In genomic region chr8:84044103-84044502, GRCm38 (mm10) we compare ENCODE assay signal across 22 mouse cellular contexts. TPM values are rescaled to one million over a fixed set of nuclear protein-coding genes. Genes with fewer than 3 reads are reported as not detected.
A peak's percentile ranks its signal among the peaks of the same experiment; 100 is the strongest.
DNase-seq lines count a peak whose midpoint lies in the region; ATAC-seq and TF ChIP-seq lines count a peak whose summit lies in the region.
"Had no signal": no experiment of that assay in that cellular context is flagged by ENCODE, and none has a peak within 500 bp of the region (broad histone marks: within the 10 kb centered on the region; RNA-seq: fewer than 3 reads in every experiment).

No protein-coding gene starts in this region.

- no peaks in the 10 kb centered on the region for H3K36me3 ChIP-seq in forebrain, embryonic 11.5 days (ENCODE audit: control insufficient read depth, insufficient read depth, low read length)
- no peaks in the 10 kb centered on the region for H3K36me3 ChIP-seq in forebrain, embryonic 15.5 days
- no peaks in the 10 kb centered on the region for H3K36me3 ChIP-seq in intestine, postnatal 0 days (ENCODE audit: control insufficient read depth, insufficient read depth)
- no peaks in the 10 kb centered on the region for H3K36me3 ChIP-seq in intestine, embryonic 15.5 days
- no peaks in the 10 kb centered on the region for H3K36me3 ChIP-seq in midbrain, postnatal 0 days (ENCODE audit: insufficient read depth, low read length)
- H3K36me3 ChIP-seq in midbrain, embryonic 16.5 days (ENCODE audit: control insufficient read depth, insufficient read depth, low read length) = no peaks in the 10 kb centered on the region
- H3K36me3 ChIP-seq: G1E had no signal

- no peak overlapping the region for H3K27ac ChIP-seq in forebrain, embryonic 11.5 days (ENCODE audit: low read depth, low read length)
- no peak overlapping the region for H3K27ac ChIP-seq in forebrain, embryonic 15.5 days (replicated peaks)
- H3K27ac ChIP-seq in intestine, postnatal 0 days (ENCODE audit: low read depth, low read length) = no peak overlapping the region
- H3K27ac ChIP-seq in intestine, embryonic 15.5 days = no peak overlapping the region
- H3K27ac ChIP-seq in midbrain, postnatal 0 days (ENCODE audit: low read depth, low read length) = no peak overlapping the region
- no peak overlapping the region for H3K27ac ChIP-seq in midbrain, embryonic 16.5 days (ENCODE audit: low read length)
- H3K27ac ChIP-seq in cerebellum, adult 2 months (ENCODE audit: insufficient read depth, low read length) = no peak overlapping the region

- H3K4me2 ChIP-seq in forebrain, embryonic 11.5 days (ENCODE audit: low read depth, low read length, severe bottlenecking) = no peak overlapping the region
- no peak overlapping the region for H3K4me2 ChIP-seq in forebrain, embryonic 15.5 days (replicated peaks)
- H3K4me2 ChIP-seq in intestine, postnatal 0 days (replicated peaks; ENCODE audit: low read depth) = no peak overlapping the region
- no peak overlapping the region for H3K4me2 ChIP-seq in intestine, embryonic 15.5 days (replicated peaks)
- no peak overlapping the region for H3K4me2 ChIP-seq in midbrain, postnatal 0 days (ENCODE audit: low read depth, low read length, poor library complexity, severe bottlenecking)
- H3K4me2 ChIP-seq in midbrain, embryonic 16.5 days (ENCODE audit: low read length) = no peak overlapping the region

- 1% methylated on average over 7 of the region's 7 CpGs for WGBS in forebrain, embryonic 11.5 days
- WGBS in forebrain, embryonic 15.5 days = 2% methylated on average over 7 of the region's 7 CpGs
- WGBS in intestine, postnatal 0 days = 28% methylated on average over 7 of the region's 7 CpGs
- WGBS in intestine, embryonic 15.5 days = 15% methylated on average over 7 of the region's 7 CpGs
- 11% methylated on average over 7 of the region's 7 CpGs for WGBS in midbrain, postnatal 0 days
- 8% methylated on average over 7 of the region's 7 CpGs for WGBS in midbrain, embryonic 16.5 days
- 42% methylated on average over 7 of the region's 7 CpGs for WGBS in cerebellum, adult 2 months

- no peak overlapping the region for H3K9ac ChIP-seq in forebrain, embryonic 11.5 days (ENCODE audit: low read length)
- no peak overlapping the region for H3K9ac ChIP-seq in forebrain, embryonic 15.5 days (replicated peaks)
- no peak overlapping the region for H3K9ac ChIP-seq in intestine, postnatal 0 days (ENCODE audit: low read depth, low read length)
- no peak overlapping the region for H3K9ac ChIP-seq in intestine, embryonic 15.5 days
- H3K9ac ChIP-seq in midbrain, postnatal 0 days (replicated peaks; ENCODE audit: low read length, poor library complexity, severe bottlenecking) = no peak overlapping the region
- H3K9ac ChIP-seq in midbrain, embryonic 16.5 days (ENCODE audit: low read depth, low read length) = no peak overlapping the region

- TF ChIP-seq CTCF in intestine, postnatal 0 days (IDR thresholded peaks at IDR 0.05; ENCODE audit: low read depth) = peak; percentile 29; the same call in 1 of the 2 replicates
- peak; percentile 26; the same call in 1 of the 2 replicates for TF ChIP-seq CTCF in midbrain, postnatal 0 days (IDR thresholded peaks at IDR 0.05)
- TF ChIP-seq CTCF in cerebellum, adult 2 months (IDR thresholded peaks at IDR 0.05; ENCODE audit: borderline replicate concordance, insufficient read depth, low read depth, low read length) = no peak

- no peak for TF ChIP-seq POLR2A in cerebellum, adult 2 months (IDR thresholded peaks at IDR 0.05; ENCODE audit: borderline replicate concordance, insufficient read depth, low read length)

- peak; percentile 44 for DNase-seq in forebrain, embryonic 11.5 days (ENCODE audit: low spot score)
- DNase-seq in midbrain, postnatal 0 days (ENCODE audit: low spot score) = no peak
- no peak for DNase-seq in cerebellum, adult 2 months
- DNase-seq: adrenal gland, adult 8-10 months; cerebellum, adult 8-10 months; lung, postnatal 14 days; right cerebral cortex, adult 18-20 months; thymus, postnatal 14 days had no signal

- ATAC-seq in forebrain, embryonic 11.5 days (replicated peaks; ENCODE audit: low FRiP score) = no peak
- no peak for ATAC-seq in forebrain, embryonic 15.5 days (replicated peaks)
- no peak for ATAC-seq in intestine, postnatal 0 days
- ATAC-seq in intestine, embryonic 15.5 days = no peak
- no peak for ATAC-seq in midbrain, postnatal 0 days (ENCODE audit: low FRiP score)
- no peak for ATAC-seq in midbrain, embryonic 16.5 days
- ATAC-seq: inflammation-experienced regulatory T-cells, adult 6 months had no signal

- no peak overlapping the region for H3K4me3 ChIP-seq in forebrain, embryonic 11.5 days (ENCODE audit: low read depth, low read length)
- H3K4me3 ChIP-seq in forebrain, embryonic 15.5 days = no peak overlapping the region
- no peak overlapping the region for H3K4me3 ChIP-seq in intestine, postnatal 0 days (ENCODE audit: low read depth, low read length)
- no peak overlapping the region for H3K4me3 ChIP-seq in intestine, embryonic 15.5 days (replicated peaks)
- H3K4me3 ChIP-seq in midbrain, postnatal 0 days (ENCODE audit: low read depth, low read length) = no peak overlapping the region
- no peak overlapping the region for H3K4me3 ChIP-seq in midbrain, embryonic 16.5 days (ENCODE audit: low read depth, low read length)
- H3K4me3 ChIP-seq in cerebellum, adult 2 months (replicated peaks; ENCODE audit: insufficient read depth, low read depth, low read length) = no peak overlapping the region
- H3K4me3 ChIP-seq: erythroblast, embryonic 14.5 days; myocyte had no signal

- 0 out of 2 replicates have a peak, but pooled peaks cover 8% of the 10 kb centered on the region for H3K4me1 ChIP-seq in forebrain, embryonic 11.5 days (replicated peaks; ENCODE audit: control insufficient read depth, insufficient read depth, low read length)
- peaks cover 17% of the 10 kb centered on the region for H3K4me1 ChIP-seq in forebrain, embryonic 15.5 days
- H3K4me1 ChIP-seq in intestine, postnatal 0 days (replicated peaks; ENCODE audit: control insufficient read depth, insufficient read depth, low read length) = no peaks in the 10 kb centered on the region
- H3K4me1 ChIP-seq in intestine, embryonic 15.5 days (replicated peaks) = peaks cover 9% of the 10 kb centered on the region; the same call in 1 of the 2 replicates
- peaks cover 4% of the 10 kb centered on the region; the same call in 1 of the 2 replicates for H3K4me1 ChIP-seq in midbrain, postnatal 0 days (ENCODE audit: insufficient read depth, low read length)
- H3K4me1 ChIP-seq in midbrain, embryonic 16.5 days (ENCODE audit: control insufficient read depth, insufficient read depth, low read length) = peaks cover 6% of the 10 kb centered on the region; the same call in 1 of the 2 replicates
- no peaks in the 10 kb centered on the region for H3K4me1 ChIP-seq in cerebellum, adult 2 months (ENCODE audit: control insufficient read depth, insufficient read depth, low read length)

- H3K9me3 ChIP-seq in forebrain, embryonic 11.5 days (ENCODE audit: control insufficient read depth, low read length) = no peaks in the 10 kb centered on the region
- no peaks in the 10 kb centered on the region for H3K9me3 ChIP-seq in forebrain, embryonic 15.5 days
- no peaks in the 10 kb centered on the region for H3K9me3 ChIP-seq in intestine, postnatal 0 days (ENCODE audit: control insufficient read depth)
- H3K9me3 ChIP-seq in intestine, embryonic 15.5 days = no peaks in the 10 kb centered on the region
- no peaks in the 10 kb centered on the region for H3K9me3 ChIP-seq in midbrain, postnatal 0 days (ENCODE audit: low read length)
- H3K9me3 ChIP-seq in midbrain, embryonic 16.5 days (replicated peaks; ENCODE audit: control insufficient read depth, low read length, poor library complexity, severe bottlenecking) = no peaks in the 10 kb centered on the region

- peaks cover 40% of the 10 kb centered on the region for H3K27me3 ChIP-seq in forebrain, embryonic 11.5 days (ENCODE audit: control insufficient read depth, insufficient read depth, low read length)
- H3K27me3 ChIP-seq in forebrain, embryonic 15.5 days = peaks cover 50% of the 10 kb centered on the region
- peaks cover 31% of the 10 kb centered on the region for H3K27me3 ChIP-seq in intestine, postnatal 0 days (replicated peaks; ENCODE audit: control insufficient read depth, insufficient read depth, low read length)
- peaks cover 38% of the 10 kb centered on the region for H3K27me3 ChIP-seq in intestine, embryonic 15.5 days (replicated peaks)
- peaks cover 45% of the 10 kb centered on the region for H3K27me3 ChIP-seq in midbrain, postnatal 0 days (ENCODE audit: insufficient read depth, low read length)
- H3K27me3 ChIP-seq in midbrain, embryonic 16.5 days (ENCODE audit: control insufficient read depth, insufficient read depth, low read depth, low read length) = peaks cover 42% of the 10 kb centered on the region
- no peaks in the 10 kb centered on the region for H3K27me3 ChIP-seq in cerebellum, adult 2 months (ENCODE audit: control insufficient read depth, insufficient read depth, low read length)

RNA-seq across cellular contexts. Expression of gene Rln3, which starts 0.7 kb away (rescaled TPM):
- not detected in 2 replicates for polyA plus RNA-seq in forebrain, embryonic 11.5 days (2014; fragmentation: Nextera tagmentation; extraction: Ambion mirVana)
- not detected in 2 replicates for polyA plus RNA-seq in forebrain, embryonic 15.5 days (2015; fragmentation: Nextera tagmentation; extraction: Ambion mirVana)
- 0.42 TPM in 1 of 2 replicates, not detected in the other for polyA plus RNA-seq in intestine, postnatal 0 days (2015; fragmentation: Nextera tagmentation; extraction: Ambion mirVana)
- polyA plus RNA-seq in intestine, embryonic 15.5 days (2015; fragmentation: Nextera tagmentation; extraction: Ambion mirVana) = 0.28 and 0.31 TPM in 2 replicates
- 2.3 and 2.7 TPM in 2 replicates for total RNA-seq in midbrain, postnatal 0 days (2014; rRNA removed)
- polyA plus RNA-seq in midbrain, postnatal 0 days (2015; fragmentation: Nextera tagmentation; extraction: Ambion mirVana) = 1.3 and 2.3 TPM in 2 replicates
- polyA plus RNA-seq in midbrain, embryonic 16.5 days (2015; fragmentation: Nextera tagmentation; extraction: Ambion mirVana) = 0.72 and 1.9 TPM in 2 replicates
- polyA plus RNA-seq in cerebellum, adult 2 months (2012; rRNA removed) = 2.6 and 7.4 TPM in 2 replicates
- total RNA-seq: adrenal gland, adult 8-10 months; G1E; gastrocnemius, postnatal 4 days; heart, postnatal 25 days; layer of hippocampus, postnatal 25 days; left cerebral cortex, postnatal 25 days; liver, adult 2 months had no signal
- polyA plus RNA-seq: erythroblast, embryonic 14.5 days; G1E; liver, adult 2 months; myocyte had no signal

RNA-seq across cellular contexts. Expression of gene Il27ra, which starts 1.7 kb away (rescaled TPM):
- polyA plus RNA-seq in forebrain, embryonic 11.5 days (2014; fragmentation: Nextera tagmentation; extraction: Ambion mirVana) = 0.19 and 0.24 TPM in 2 replicates
- 0.41 and 0.68 TPM in 2 replicates for polyA plus RNA-seq in forebrain, embryonic 15.5 days (2015; fragmentation: Nextera tagmentation; extraction: Ambion mirVana)
- polyA plus RNA-seq in intestine, postnatal 0 days (2015; fragmentation: Nextera tagmentation; extraction: Ambion mirVana) = 0.29 and 0.31 TPM in 2 replicates
- 1.3 and 1.5 TPM in 2 replicates for polyA plus RNA-seq in intestine, embryonic 15.5 days (2015; fragmentation: Nextera tagmentation; extraction: Ambion mirVana)
- 0.71 and 1.1 TPM in 2 replicates for total RNA-seq in midbrain, postnatal 0 days (2014; rRNA removed)
- 0.21 and 0.29 TPM in 2 replicates for polyA plus RNA-seq in midbrain, postnatal 0 days (2015; fragmentation: Nextera tagmentation; extraction: Ambion mirVana)
- 0.26 and 0.47 TPM in 2 replicates for polyA plus RNA-seq in midbrain, embryonic 16.5 days (2015; fragmentation: Nextera tagmentation; extraction: Ambion mirVana)
- polyA plus RNA-seq in cerebellum, adult 2 months (2012; rRNA removed) = 0.17 and 0.21 TPM in 2 replicates
- total RNA-seq: G1E had no signal
- polyA plus RNA-seq: G1E had no signal

RNA-seq across cellular contexts. Expression of gene Gm10643, which starts 20.8 kb away (rescaled TPM):
- 1.4 and 1.6 TPM in 2 replicates for polyA plus RNA-seq in forebrain, embryonic 11.5 days (2014; fragmentation: Nextera tagmentation; extraction: Ambion mirVana)
- 1.2 and 1.3 TPM in 2 replicates for polyA plus RNA-seq in forebrain, embryonic 15.5 days (2015; fragmentation: Nextera tagmentation; extraction: Ambion mirVana)
- 1.0 and 1.1 TPM in 2 replicates for polyA plus RNA-seq in intestine, postnatal 0 days (2015; fragmentation: Nextera tagmentation; extraction: Ambion mirVana)
- 0.92 and 1.3 TPM in 2 replicates for polyA plus RNA-seq in intestine, embryonic 15.5 days (2015; fragmentation: Nextera tagmentation; extraction: Ambion mirVana)
- total RNA-seq in midbrain, postnatal 0 days (2014; rRNA removed) = 2.2 and 3.0 TPM in 2 replicates
- 1.6 and 1.7 TPM in 2 replicates for polyA plus RNA-seq in midbrain, postnatal 0 days (2015; fragmentation: Nextera tagmentation; extraction: Ambion mirVana)
- 1.2 and 1.5 TPM in 2 replicates for polyA plus RNA-seq in midbrain, embryonic 16.5 days (2015; fragmentation: Nextera tagmentation; extraction: Ambion mirVana)
- polyA plus RNA-seq in cerebellum, adult 2 months (2012; rRNA removed) = 2.0 and 2.1 TPM in 2 replicates
- polyA plus RNA-seq: erythroblast, embryonic 14.5 days; liver, adult 2 months had no signal

RNA-seq across cellular contexts. Expression of gene Rfx1, which starts 22.5 kb away (rescaled TPM):
- 11.0 and 11.5 TPM in 2 replicates for polyA plus RNA-seq in forebrain, embryonic 11.5 days (2014; fragmentation: Nextera tagmentation; extraction: Ambion mirVana)
- polyA plus RNA-seq in forebrain, embryonic 15.5 days (2015; fragmentation: Nextera tagmentation; extraction: Ambion mirVana) = 9.1 and 9.5 TPM in 2 replicates
- 3.1 and 3.3 TPM in 2 replicates for polyA plus RNA-seq in intestine, postnatal 0 days (2015; fragmentation: Nextera tagmentation; extraction: Ambion mirVana)
- 7.3 and 7.9 TPM in 2 replicates for polyA plus RNA-seq in intestine, embryonic 15.5 days (2015; fragmentation: Nextera tagmentation; extraction: Ambion mirVana)
- 28.4 and 31.7 TPM in 2 replicates for total RNA-seq in midbrain, postnatal 0 days (2014; rRNA removed)
- polyA plus RNA-seq in midbrain, postnatal 0 days (2015; fragmentation: Nextera tagmentation; extraction: Ambion mirVana) = 7.2 and 8.8 TPM in 2 replicates
- 11.3 and 11.7 TPM in 2 replicates for polyA plus RNA-seq in midbrain, embryonic 16.5 days (2015; fragmentation: Nextera tagmentation; extraction: Ambion mirVana)
- polyA plus RNA-seq in cerebellum, adult 2 months (2012; rRNA removed) = 27.2 and 27.8 TPM in 2 replicates

RNA-seq across cellular contexts. Expression of gene Palm3, which starts 22.8 kb away (rescaled TPM):
- polyA plus RNA-seq in forebrain, embryonic 11.5 days (2014; fragmentation: Nextera tagmentation; extraction: Ambion mirVana) = 2.5 and 4.4 TPM in 2 replicates
- polyA plus RNA-seq in forebrain, embryonic 15.5 days (2015; fragmentation: Nextera tagmentation; extraction: Ambion mirVana) = 0.94 and 2.6 TPM in 2 replicates
- polyA plus RNA-seq in intestine, postnatal 0 days (2015; fragmentation: Nextera tagmentation; extraction: Ambion mirVana) = 0.30 and 0.39 TPM in 2 replicates
- 8.9 and 9.4 TPM in 2 replicates for polyA plus RNA-seq in intestine, embryonic 15.5 days (2015; fragmentation: Nextera tagmentation; extraction: Ambion mirVana)
- 5.1 and 8.0 TPM in 2 replicates for total RNA-seq in midbrain, postnatal 0 days (2014; rRNA removed)
- polyA plus RNA-seq in midbrain, postnatal 0 days (2015; fragmentation: Nextera tagmentation; extraction: Ambion mirVana) = 4.4 and 4.9 TPM in 2 replicates
- 2.8 and 4.7 TPM in 2 replicates for polyA plus RNA-seq in midbrain, embryonic 16.5 days (2015; fragmentation: Nextera tagmentation; extraction: Ambion mirVana)
- 2.8 and 4.1 TPM in 2 replicates for polyA plus RNA-seq in cerebellum, adult 2 months (2012; rRNA removed)
- total RNA-seq: G1E; liver, adult 2 months had no signal
- polyA plus RNA-seq: erythroblast, embryonic 14.5 days; large intestine, adult 2 months; liver, adult 2 months had no signal
